In the genomic region with DNA sequence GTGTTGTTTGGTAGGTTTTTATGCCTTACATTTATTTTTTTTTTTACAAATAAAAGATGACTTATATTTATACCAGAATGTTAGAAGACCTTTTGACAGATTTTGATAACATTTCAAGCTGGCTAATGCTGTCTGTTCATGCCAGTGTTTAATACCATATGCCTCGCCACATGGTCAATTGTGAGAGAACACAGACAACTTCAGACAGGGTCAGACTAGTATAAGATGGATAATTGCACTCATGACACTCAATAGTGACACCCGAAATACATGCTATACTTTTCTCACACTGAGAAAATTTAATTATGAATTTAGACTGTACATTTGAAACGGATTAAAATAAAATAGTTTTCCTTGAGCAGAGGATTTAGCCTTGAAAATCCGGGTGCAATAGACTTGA, we compare ENCODE assay signal across 16 mouse cellular contexts.
"Had no signal": no experiment of that assay in that cellular context is flagged by ENCODE, and none has a peak within 500 bp of the region (broad histone marks: within the 10 kb centered on the region; RNA-seq: fewer than 3 reads in every experiment).

No protein-coding gene starts in this region.

- H3K4me3 ChIP-seq: left cerebral cortex, adult 2 months; liver, embryonic 13.5 days; midbrain, embryonic 12.5 days; midbrain, embryonic 15.5 days; myocyte; neural tube, embryonic 13.5 days had no signal

- H3K27ac ChIP-seq: kidney, postnatal 0 days; left cerebral cortex, adult 2 months; liver, embryonic 13.5 days; midbrain, embryonic 12.5 days; midbrain, embryonic 15.5 days; neural tube, embryonic 13.5 days had no signal

- H3K4me1 ChIP-seq: liver, embryonic 13.5 days; midbrain, embryonic 12.5 days; midbrain, embryonic 15.5 days; neural tube, embryonic 13.5 days had no signal

- H3K9me3 ChIP-seq: liver, embryonic 13.5 days; midbrain, embryonic 12.5 days; midbrain, embryonic 15.5 days; neural tube, embryonic 13.5 days had no signal

- H3K36me3 ChIP-seq: liver, embryonic 13.5 days; midbrain, embryonic 12.5 days; midbrain, embryonic 15.5 days; neural tube, embryonic 13.5 days had no signal

- DNase-seq: kidney, adult 2 months; kidney, postnatal 25 days; liver, embryonic 13.5 days; lung, adult 2 months; lung, postnatal 14 days; lung, postnatal 4 days; retina, postnatal 1 day; right cerebral cortex, postnatal 25 days; thymus, adult 18-20 months; thymus, postnatal 36 days had no signal

- H3K27me3 ChIP-seq: liver, embryonic 13.5 days; midbrain, embryonic 12.5 days; midbrain, embryonic 15.5 days; neural tube, embryonic 13.5 days had no signal

- ATAC-seq: midbrain, embryonic 15.5 days had no signal

- H3K4me2 ChIP-seq: liver, embryonic 13.5 days; midbrain, embryonic 12.5 days; midbrain, embryonic 15.5 days; neural tube, embryonic 13.5 days had no signal

- H3K9ac ChIP-seq: liver, embryonic 13.5 days; midbrain, embryonic 12.5 days; midbrain, embryonic 15.5 days; neural tube, embryonic 13.5 days had no signal
